ENCODE assay signal across 8 mouse cellular contexts in the genomic region with DNA sequence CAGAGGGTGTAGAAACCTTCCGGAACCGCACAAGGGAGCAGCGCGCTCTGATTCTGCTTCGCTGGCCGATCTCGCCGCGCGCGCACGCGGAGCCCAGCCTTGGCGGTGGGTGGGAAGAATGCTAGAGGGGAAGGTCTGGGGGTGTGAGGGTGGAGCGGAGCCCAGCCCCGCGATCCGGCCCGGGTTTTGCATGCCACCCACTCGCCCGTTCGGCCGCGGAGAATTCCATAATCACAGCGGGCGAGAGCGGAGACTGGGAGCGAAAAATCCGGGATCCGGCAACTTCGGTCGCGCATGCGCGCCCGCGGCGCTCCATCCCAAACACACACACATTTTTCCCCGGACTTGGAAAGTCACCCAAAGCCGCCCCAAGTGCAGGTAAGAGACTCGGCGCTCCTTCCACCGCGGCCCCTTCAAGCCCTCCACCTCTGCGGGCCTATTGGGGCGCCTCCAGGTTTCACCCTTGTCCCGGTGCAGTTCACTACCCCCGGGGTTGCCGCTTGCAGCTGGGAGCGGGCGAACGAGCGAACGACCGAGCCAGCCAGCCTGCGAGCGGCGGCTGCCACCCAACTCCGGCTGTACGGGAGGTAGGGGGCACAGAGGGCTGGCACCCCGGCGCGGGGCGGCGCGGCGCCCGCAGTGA. TPM values are rescaled to one million over a fixed set of nuclear protein-coding genes. Genes with fewer than 3 reads are reported as not detected.
DNase-seq lines count a peak whose midpoint lies in the region; ATAC-seq and TF ChIP-seq lines count a peak whose summit lies in the region.

TSS of gene Casz1 (plus strand) at position 293 of the 643 bp plus-strand sequence.

- H3K36me3 ChIP-seq in forebrain, embryonic 16.5 days (ENCODE audit: control insufficient read depth, insufficient read depth) = no peaks in the 10 kb centered on the region
- H3K36me3 ChIP-seq in liver, embryonic 14.5 days (replicated peaks; ENCODE audit: control insufficient read depth, insufficient read depth, low read depth) = no peaks in the 10 kb centered on the region

- H3K27ac ChIP-seq in forebrain, embryonic 16.5 days (ENCODE audit: low read length) = no peak within 1 kb of the TSS
- no peak within 1 kb of the TSS for H3K27ac ChIP-seq in liver, embryonic 14.5 days

- WGBS in forebrain, embryonic 16.5 days = under 1% methylated on average over 66 of the region's 68 CpGs
- WGBS in large intestine, adult 2 months = under 1% methylated on average over 68 of the region's 68 CpGs
- WGBS in liver, embryonic 14.5 days (ENCODE audit: insufficient replicate concordance) = 1% methylated on average over 68 of the region's 68 CpGs

- H3K4me2 ChIP-seq in forebrain, embryonic 16.5 days (ENCODE audit: low read length) = peak within 1 kb of the TSS; percentile 71
- peak within 1 kb of the TSS; percentile 54 for H3K4me2 ChIP-seq in liver, embryonic 14.5 days (ENCODE audit: low read depth)

- TF ChIP-seq CTCF in liver, embryonic 14.5 days (IDR thresholded peaks at IDR 0.05; ENCODE audit: low read depth) = no peak

- H3K4me1 ChIP-seq in forebrain, embryonic 16.5 days (replicated peaks; ENCODE audit: control insufficient read depth, insufficient read depth, low read length) = peaks cover 34% of the 10 kb centered on the region
- H3K4me1 ChIP-seq in liver, embryonic 14.5 days (replicated peaks; ENCODE audit: control insufficient read depth in 2 of 2, insufficient read depth in 2 of 2, low read length in 1 of 2) = no peaks in the 10 kb centered on the region

- no peaks in the 10 kb centered on the region for H3K9me3 ChIP-seq in forebrain, embryonic 16.5 days (ENCODE audit: control insufficient read depth, low read length)
- H3K9me3 ChIP-seq in liver, embryonic 14.5 days (ENCODE audit: control insufficient read depth, low read length) = no peaks in the 10 kb centered on the region

- peak; percentile 91 for ATAC-seq in forebrain, embryonic 16.5 days
- ATAC-seq in liver, embryonic 14.5 days (ENCODE audit: insufficient read depth) = no peak
- ATAC-seq in neutrophil, adult 5-6 weeks (ENCODE audit: extremely low read depth, insufficient number of reproducible peaks, low FRiP score, poor library complexity, severe bottlenecking) = no peak

- peak within 1 kb of the TSS; percentile 19 for H3K9ac ChIP-seq in forebrain, embryonic 16.5 days (replicated peaks; ENCODE audit: low read depth, low read length)
- H3K9ac ChIP-seq in liver, embryonic 14.5 days (replicated peaks) = no peak within 1 kb of the TSS

- intact Hi-C loops in heart, postnatal 14 days (cut with DNase I) = loop anchor here (2.0 kb wide), 2 partner anchors 57 to 99 kb away; no protein-coding TSS in a partner anchor

- H3K4me3 ChIP-seq in forebrain, embryonic 16.5 days (replicated peaks; ENCODE audit: low read length) = peak within 1 kb of the TSS; percentile 42
- H3K4me3 ChIP-seq in liver, embryonic 14.5 days (ENCODE audit: insufficient read depth in 1 of 2, low read depth in 2 of 2, low read length in 2 of 2) = peak within 1 kb of the TSS; percentile 8 to 38; a peak in 3 of 4 replicates

- TF ChIP-seq EP300 in liver, embryonic 14.5 days (IDR thresholded peaks at IDR 0.05; ENCODE audit: low read depth) = no peak

- peaks cover 57% of the 10 kb centered on the region for H3K27me3 ChIP-seq in forebrain, embryonic 16.5 days (replicated peaks; ENCODE audit: control insufficient read depth, insufficient read depth, low read length)
- peaks cover 79% of the 10 kb centered on the region for H3K27me3 ChIP-seq in liver, embryonic 14.5 days (ENCODE audit: control insufficient read depth, insufficient read depth, low read length)

- peak; percentile 95 for DNase-seq in ES-CJ7 (ENCODE audit: low read depth, low spot score)
- DNase-seq in cerebellum, adult 11-12 months = peak; percentile 68
- DNase-seq in heart, postnatal 14 days = peak; percentile 96
- no peak for DNase-seq in large intestine, adult 2 months (ENCODE audit: low read depth, low spot score)
- DNase-seq in liver, embryonic 14.5 days (ENCODE audit: low read depth in 3 of 3, low spot score in 3 of 3) = peak in 1 of 3 experiments; percentile 9
- DNase-seq in urinary bladder, postnatal 36 days (ENCODE audit: low spot score in 2 of 2) = peak; percentile 86 to 90

RNA-seq across cellular contexts. Expression of gene Casz1, which starts in this region (rescaled TPM):
- 0.98 and 1.0 TPM in 2 replicates for polyA plus RNA-seq in forebrain, embryonic 16.5 days (2015; fragmentation: Nextera tagmentation; extraction: Ambion mirVana)
- 10 to 100 TPM; 48.1 to 53.1 TPM for total RNA-seq in heart, postnatal 14 days (2021)
- polyA plus RNA-seq in large intestine, adult 2 months (2012; rRNA removed) = 26.9 and 63.9 TPM in 2 replicates
- 0.39 and 0.43 TPM in 2 replicates for polyA plus RNA-seq in liver, embryonic 14.5 days (2012; rRNA removed)
- 0.29 and 0.32 TPM in 2 replicates for polyA plus RNA-seq in liver, embryonic 14.5 days (2014; fragmentation: Nextera tagmentation; extraction: Ambion mirVana)
- 13.6 and 14.1 TPM in 2 replicates for total RNA-seq in neutrophil, adult 5-6 weeks (2017)

Comparison
In these comparisons a context has a peak if more than half of its experiments do, and no peak if none do; other contexts are left out.
1. RNA of gene Casz1 (polyA plus RNA-seq): 26.9 to 63.9 TPM in large intestine, adult 2 months; 0.98 to 1.0 TPM in forebrain, embryonic 16.5 days and 0.29 to 0.43 TPM in liver, embryonic 14.5 days; every median in the first group is over 10 times any median in the second.